Mouse (Mus musculus) heart, postnatal 36 days (tissue): ENCODE data around the gene Zdhhc1. TPM values are rescaled to one million over a fixed set of nuclear protein-coding genes. Genes with fewer than 3 reads are reported as not detected.

ENCODE experiments used
- DNase-seq, 2 experiments: peaks; one replicate each; pipeline ENCODE4 v3.0.0; 2021 to 2022
- intact Hi-C: fragments of 180-260 bp; cut with DNase I; formaldehyde crosslinking; loops from one replicate; pipeline ENCODE4 v1.15.1; 2025
- total RNA-seq, 2 experiments: library from RNA; stranded (reverse); gene quantifications; 2 replicates each; pipeline ENCODE4 v1.2.3; 2021

The Zdhhc1 gene
- total RNA-seq, 2 experiments from 2014 or later: 14.5 to 14.9 TPM

DNA sequence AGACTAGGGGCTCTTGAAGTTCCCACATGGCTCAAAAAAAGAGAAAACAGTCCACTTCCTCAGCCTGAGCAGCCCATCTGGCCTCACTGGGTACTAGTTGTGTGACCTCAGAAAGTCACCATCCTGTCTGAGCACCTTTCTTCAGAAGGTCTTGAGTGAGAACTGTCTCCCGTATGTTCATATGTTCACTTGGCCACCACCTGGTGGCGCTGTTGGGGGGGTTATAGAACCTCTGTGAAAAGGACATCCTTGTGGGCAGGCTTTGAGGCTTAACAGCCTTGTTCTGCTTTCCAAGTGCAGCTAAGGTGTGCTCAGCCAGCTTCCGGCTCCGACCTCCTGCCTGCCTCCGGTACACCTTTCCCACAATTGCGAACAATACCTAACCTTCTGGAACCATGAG is 15.2 kb downstream of the Zdhhc1 start:
- intact Hi-C loops: no loop called here
- DNase-seq: no peak

DNA sequence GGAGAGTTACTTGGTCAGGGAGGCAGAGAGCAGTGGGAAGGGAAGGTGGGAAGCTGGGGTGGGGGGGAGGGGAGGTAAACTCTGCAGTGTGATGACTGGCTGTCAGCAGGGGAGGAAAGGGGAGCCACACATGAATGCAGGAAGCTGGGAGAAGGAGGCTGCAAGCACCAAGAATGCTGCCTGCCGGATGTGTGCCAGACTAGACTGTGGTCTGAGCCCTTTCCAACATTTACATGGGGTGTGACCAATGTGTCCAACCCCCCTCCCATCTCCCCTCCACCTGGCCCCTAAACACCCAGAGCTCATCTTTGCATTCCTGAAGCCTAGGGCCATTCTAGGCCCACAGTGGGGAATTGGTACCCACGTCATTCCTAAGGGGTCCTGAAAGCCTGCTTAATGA is 15.7 kb downstream of the Zdhhc1 start:
- DNase-seq: no peak
- intact Hi-C loops: no loop called here

DNA sequence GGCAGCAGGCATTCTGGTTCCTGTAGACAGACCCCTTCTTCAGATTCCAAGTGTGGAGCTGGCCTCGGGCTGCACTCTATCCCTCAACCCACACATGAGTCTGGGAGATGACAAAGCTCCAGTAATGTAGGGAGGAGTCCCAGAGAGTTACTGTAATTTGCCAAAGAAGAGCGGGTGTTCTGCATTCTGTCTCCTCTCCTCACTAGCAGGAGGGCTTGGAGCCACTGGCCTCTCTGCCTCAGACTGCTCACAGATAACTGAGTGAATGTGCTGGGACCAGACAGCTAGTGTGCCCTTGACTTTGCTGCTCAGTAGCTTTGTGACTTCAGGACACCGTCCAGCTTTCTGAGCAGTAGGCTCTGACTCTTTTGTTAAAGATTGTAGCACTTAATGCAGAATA is 18.9 kb downstream of the Zdhhc1 start:
- intact Hi-C loops: loop anchor here (2.0 kb wide), 1 partner anchor 25 kb away; no protein-coding TSS in a partner anchor
- no peak for DNase-seq

DNA sequence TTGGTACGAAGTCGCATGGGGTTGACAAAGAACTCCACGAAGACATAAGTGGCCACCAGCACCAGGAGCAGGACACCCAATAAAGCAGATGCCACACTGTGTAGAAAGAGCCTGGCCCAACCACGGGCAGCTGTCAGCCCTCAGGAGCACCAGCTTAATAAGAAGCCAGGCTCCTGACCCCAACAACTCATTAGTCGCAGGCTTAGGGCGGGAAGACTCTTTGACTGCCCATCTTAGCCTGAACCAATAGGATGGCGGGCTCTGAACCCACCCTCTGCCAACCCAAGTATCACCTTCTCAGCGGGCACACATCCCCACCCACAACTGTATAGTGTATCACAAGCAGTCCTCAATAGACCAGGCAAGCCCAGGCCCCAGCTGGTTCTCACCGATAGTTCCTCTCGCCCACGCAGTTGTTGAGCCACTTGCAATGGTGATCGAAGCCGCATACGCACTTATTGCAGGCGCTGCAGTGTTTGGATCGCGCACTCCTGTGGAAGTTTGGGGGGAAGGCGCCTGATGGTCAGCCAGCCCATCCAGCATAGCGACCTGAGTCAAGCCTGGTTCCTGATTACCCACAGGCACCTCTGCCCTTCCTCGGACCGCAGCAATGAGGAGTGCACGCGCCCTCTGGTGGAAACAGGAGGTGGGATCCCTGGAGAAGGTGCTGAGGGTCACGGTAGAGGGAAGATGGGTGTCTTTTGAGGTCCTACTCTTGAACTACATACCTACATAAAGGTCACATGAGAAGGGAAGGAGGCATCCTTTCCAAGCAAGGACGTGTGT is 19.9 kb downstream of the Zdhhc1 start:
- intact Hi-C loops: loop anchor here (2.0 kb wide), 1 partner anchor 24 kb away; no protein-coding TSS in a partner anchor
- peak; percentile 71 to 76 for DNase-seq

DNA sequence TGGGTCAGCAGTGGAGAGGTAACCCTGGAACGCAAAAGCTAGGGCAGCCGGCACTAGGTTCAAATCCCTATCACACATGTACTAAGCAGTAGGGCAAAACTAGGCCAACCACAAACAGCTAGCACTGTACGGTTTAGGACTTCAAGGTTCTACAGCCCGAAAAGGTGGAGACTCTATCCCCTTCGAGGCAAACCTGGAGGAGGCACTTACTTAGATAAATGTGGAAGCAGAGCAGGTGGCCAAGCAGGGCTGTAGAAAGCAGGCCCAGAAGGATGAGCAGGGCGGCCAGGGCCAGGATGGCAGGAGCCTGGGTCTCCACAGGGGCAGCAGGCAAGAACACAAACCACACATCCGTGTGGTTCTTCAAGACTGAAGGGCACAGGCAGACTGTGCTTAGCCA is 20.5 kb downstream of the Zdhhc1 start:
- intact Hi-C loops: loop anchor here (2.0 kb wide), 1 partner anchor 23 kb away; no protein-coding TSS in a partner anchor
- DNase-seq: no peak

DNA sequence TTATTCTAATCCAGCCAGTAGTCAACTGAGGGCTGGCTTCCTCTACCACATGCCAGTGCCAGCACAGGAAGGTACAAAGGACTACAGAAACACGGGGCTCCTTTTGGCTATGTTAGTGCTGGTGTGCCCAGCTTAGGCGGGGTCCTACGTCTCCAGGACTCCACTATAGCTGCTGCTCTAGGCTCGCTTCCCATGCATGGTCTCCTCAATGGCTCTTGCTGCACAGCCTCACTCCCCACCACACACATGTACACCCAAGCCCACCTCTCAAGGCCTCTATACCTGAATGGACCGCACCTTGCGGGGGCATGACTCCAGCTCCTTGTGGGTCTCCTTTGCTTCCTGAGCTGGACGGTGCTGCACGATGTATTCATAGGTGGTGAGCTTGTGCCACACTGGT is 21.0 kb downstream of the Zdhhc1 start:
- intact Hi-C loops: loop anchor here (2.0 kb wide), 2 partner anchors 23 to 117 kb away; no protein-coding TSS in a partner anchor
- DNase-seq: no peak

DNA sequence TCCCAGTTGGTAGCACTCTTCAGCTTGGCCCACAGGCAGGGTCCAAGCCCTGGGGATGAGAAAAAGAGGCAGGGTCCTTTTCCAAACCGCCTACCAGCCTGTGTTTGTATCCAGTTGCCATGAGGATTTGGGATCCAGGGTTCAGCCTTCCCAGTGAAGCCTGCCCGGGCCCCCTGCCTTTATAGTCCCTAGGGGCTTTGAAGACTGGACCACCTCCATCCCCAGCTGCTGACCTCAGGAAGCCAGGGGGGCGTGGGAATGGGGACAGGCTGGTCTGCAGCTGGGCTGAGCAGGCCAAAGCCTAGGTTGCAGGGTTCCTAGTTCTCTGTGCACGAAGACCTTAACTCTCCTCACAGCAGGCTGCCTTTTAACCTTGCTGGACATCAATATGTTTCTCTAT is 21.4 kb downstream of the Zdhhc1 start:
- DNase-seq: peak; percentile 66 to 67
- intact Hi-C loops: loop anchor here (2.0 kb wide), 1 partner anchor 116 kb away; no protein-coding TSS in a partner anchor

DNA sequence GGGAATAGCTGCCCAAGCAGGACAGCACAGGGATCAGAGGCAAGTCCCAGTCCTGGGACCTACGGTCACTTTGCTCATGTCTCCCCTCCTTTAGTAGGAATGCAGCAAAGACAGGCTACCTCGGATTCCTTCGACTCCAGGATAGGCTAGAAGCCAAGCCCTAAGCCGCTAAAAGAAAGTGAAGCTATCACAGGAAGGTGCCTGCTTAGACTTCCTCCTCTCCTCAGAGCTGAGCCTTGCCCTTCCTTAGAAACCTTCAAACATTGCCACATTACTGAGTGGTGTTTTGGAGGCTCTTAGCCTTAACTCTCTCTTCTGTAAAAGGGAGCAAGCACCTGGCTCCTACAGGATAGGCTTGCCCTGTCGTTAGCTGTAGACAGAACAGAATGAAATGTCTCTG is 22.0 kb downstream of the Zdhhc1 start:
- intact Hi-C loops: loop anchor here (2.0 kb wide), 1 partner anchor 116 kb away; no protein-coding TSS in a partner anchor
- no peak for DNase-seq

DNA sequence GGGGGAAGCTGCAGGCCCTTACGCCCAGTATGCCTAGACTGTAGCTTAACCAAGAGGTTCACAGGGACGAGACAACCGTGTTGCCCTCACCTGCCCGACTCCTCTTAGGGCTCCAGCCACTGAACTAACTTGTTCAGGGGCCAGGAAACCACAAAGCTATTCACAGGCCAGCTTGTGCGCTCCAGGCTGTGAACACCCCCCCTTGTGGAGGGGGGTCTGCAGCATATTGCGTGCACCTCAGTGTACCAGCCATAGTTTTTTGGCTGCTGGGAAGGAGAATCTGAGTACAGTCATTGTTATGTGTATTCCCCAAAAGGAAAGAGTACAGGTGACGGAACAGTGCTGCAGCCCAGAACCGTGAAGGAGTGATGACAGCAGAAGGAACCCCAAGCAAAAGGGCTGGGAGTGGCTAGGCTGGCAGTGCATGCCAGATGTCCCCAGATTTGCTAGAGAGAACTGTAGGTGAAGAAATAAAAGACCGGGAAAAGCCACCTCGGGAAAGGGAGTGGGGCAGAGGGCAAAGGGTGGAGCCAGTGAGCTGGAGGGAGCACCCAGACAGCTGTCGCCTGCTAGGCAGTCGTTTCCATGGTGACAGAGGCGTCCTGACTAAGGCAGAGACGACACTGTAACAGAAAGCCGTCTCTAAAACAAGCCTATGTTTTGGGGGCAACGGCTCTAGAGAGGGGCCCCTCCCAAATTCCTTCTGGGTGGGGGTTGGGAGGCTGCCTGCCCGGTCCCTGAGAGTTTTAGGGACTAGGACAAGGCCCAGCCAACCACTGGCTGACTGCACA is 22.7 kb downstream of the Zdhhc1 start:
- DNase-seq: peak; percentile 55 to 63
- intact Hi-C loops: loop anchor here (2.0 kb wide), 2 partner anchors 61 to 115 kb away; partner anchors contain the start of genes Kctd19 and Lrrc36

DNA sequence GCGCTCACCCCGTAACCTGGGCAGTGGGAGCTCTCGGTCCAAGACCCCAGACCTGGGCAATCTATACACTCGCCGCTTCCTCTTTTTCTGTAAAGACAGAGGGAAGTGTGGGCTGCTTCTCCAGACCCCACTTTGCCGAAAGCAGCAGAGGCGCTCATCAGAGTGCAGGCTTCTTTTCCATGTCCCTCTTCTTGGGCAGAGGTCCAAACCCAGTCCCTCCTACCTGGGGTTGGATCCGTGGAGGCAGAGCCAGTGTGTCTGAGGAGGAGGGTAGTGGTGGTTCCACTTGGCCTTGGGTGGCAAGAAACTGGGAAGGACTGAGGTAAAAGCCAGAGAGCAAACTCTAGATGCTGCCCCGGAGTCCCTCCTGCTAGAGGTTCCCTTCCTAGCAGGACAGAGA is 23.7 kb downstream of the Zdhhc1 start:
- DNase-seq: no peak
- intact Hi-C loops: loop anchor here (2.0 kb wide), 1 partner anchor 60 kb away; the partner anchor contains the start of genes Kctd19 and Lrrc36

DNA sequence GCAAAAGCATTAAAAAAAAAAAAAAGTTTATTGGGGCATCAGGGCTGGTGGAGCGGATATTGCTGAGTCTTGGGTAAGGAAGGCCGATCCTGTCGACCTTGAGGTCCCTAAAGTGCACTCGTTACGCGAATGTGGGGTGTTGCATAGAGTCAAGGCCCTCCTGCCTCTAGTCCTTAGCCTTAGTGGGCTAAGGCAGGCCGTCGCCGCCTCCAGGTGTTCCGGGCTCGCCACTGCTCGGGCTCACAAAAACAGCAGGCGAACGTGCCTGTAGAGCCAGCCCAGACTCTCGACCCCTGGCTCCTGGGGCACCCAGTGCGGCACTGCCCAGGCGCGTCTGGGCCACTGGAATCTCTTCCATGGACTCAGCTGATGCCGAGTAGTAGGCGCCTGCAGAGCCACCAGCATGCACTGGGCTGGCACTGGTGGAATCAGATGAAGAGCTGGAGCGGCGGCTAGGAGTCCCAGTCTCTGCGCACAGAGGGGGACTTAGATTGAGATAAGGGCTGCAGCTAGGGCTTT is 24.2 kb downstream of the Zdhhc1 start:
- intact Hi-C loops: loop anchor here (2.0 kb wide), 1 partner anchor 60 kb away; the partner anchor contains the start of genes Kctd19 and Lrrc36
- DNase-seq: no peak

DNA sequence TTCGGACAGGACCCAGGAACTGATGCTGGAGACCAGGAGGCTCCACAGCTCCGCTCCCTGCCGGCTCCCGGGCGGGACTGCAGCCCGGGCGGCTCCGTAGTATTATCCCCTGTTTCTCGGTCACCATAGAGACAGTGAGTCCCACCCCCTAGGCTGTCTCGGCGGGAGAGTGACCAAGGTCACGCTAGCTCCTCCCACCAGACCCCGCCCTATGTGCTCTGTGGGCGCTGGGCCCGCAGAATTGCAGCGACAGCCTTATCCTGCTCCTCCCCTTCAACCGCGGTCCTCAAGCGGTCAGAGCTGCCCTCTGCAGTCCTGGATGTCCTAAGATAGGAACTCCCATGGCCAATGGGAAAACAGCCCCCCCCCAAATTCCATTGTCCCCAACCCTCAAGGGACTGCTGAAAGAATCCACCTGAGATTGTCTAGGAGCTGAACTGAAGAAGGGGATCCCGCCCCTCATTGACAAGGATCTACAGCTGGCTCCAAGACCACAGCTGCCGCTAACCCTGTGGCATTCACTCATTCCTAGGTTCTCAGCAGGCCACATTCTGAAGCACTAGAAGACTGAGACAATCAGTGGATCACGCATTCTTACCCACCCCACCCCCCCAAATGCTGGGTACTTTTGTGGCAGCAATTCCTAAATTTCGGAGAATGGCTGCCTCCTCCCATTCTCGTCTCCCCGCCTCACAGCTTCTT is 25.2 kb downstream of the Zdhhc1 start, which contains the start of gene Tppp3:
Gene Tppp3 (minus strand): TSS at position 213 of the 702 bp plus-strand sequence.
- DNase-seq: peak; percentile 96 to 97
- intact Hi-C loops: loop anchor here (2.0 kb wide), 1 partner anchor 59 kb away; the partner anchor contains the start of genes Kctd19 and Lrrc36

DNA sequence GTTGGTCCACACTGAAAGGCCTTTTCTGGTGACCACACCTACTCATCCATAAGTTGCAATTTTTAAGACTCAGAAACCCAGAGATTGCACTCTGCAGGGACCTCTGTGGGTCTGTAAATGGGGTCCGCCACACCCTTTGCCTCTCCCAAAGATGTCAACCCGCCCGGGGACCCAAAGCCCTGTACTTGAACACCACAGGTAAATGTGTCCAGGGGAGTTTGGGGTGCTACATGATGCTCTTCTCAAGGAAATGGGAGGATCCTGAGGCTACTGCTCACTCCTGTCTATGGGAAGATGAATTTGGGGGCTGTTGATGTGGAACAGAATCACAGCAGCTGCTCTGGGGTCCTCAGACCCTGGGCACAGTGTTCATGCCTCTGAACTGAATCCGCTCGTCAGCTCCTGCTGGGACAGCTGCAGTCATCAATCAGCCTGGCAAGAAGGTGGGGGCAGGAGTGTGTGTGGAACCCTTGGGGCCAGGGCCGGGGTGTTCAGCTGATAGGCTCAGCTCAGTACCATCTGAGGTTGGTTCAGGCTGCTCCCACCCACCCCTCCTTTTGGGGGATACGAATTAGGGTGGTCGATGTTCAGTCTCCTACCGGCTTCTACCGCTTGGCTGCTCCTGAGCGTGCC is 25.9 kb downstream of the Zdhhc1 start:
- intact Hi-C loops: no loop called here
- DNase-seq: peak in 1 of 2 experiments; percentile 61

DNA sequence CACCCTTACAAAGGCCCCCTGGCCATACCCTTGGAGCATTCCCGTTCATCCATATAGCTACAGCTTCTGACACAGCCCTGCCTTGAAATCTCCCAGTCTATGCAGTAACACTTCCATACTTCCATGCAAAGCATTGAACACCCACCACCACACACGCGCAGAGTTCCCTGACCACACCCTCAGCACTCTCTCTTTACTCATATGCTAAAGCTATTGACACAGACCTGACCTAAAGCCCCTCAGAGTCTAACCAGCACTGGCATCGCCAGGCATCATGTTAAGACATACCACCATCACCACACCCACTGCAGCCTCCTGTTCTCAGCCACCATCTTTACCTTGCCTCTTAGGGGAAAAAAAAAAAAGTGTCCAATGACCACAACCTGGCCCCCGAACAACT is 26.4 kb downstream of the Zdhhc1 start:
- no peak for DNase-seq
- intact Hi-C loops: no loop called here

DNA sequence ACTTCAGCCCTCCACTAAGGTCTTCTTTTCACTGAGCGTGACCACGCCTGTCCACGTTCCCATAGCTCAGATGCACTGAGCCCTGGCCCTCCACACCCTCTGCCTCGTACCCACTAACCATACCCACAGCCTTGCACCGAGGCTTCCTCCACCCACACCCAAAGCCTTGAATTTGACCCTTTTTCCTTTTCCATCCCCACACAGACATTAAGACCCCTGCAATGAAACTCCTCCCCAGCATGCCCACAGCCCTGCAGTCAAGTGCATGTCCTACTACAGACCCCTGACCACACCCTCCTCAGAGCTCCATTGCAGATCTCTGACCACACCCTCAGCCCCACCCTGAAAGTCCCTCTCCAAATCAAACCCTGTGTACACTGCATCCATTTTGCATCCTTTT is 26.9 kb downstream of the Zdhhc1 start:
- DNase-seq: no peak
- intact Hi-C loops: no loop called here

DNA sequence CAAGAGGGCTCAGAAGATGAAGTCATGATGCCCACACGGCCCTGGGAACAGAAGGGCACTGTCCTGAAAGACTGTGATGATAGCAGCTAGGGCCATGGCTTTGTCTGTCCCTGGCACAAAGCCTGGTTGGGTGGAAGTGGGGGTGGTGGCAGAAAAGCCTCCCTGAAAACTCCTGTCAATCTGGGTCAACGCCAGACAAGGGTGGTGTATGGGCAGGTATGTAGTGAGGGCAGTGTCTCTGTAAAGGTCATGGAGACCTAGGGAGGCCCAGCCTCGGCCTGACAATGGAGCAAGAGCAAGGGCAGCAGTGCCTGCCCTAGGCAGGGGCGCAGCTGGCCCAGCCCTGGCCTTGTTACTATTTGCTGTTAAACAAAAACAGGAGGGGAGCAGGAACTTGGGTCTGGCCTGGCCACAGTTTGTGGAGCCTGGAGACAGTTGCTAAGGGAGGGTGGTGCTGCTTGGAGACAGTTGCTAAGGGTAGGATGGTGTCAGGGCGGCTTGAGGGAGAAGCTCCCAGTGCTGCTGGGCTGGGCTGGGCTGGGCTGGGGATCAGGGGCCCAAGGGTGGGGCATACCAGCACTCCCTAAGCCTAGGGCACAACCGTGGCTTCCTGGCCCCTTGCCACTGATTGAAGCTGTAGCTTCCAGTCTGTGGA is 27.5 kb downstream of the Zdhhc1 start:
- intact Hi-C loops: no loop called here
- DNase-seq: peak in 1 of 2 experiments; percentile 62

DNA sequence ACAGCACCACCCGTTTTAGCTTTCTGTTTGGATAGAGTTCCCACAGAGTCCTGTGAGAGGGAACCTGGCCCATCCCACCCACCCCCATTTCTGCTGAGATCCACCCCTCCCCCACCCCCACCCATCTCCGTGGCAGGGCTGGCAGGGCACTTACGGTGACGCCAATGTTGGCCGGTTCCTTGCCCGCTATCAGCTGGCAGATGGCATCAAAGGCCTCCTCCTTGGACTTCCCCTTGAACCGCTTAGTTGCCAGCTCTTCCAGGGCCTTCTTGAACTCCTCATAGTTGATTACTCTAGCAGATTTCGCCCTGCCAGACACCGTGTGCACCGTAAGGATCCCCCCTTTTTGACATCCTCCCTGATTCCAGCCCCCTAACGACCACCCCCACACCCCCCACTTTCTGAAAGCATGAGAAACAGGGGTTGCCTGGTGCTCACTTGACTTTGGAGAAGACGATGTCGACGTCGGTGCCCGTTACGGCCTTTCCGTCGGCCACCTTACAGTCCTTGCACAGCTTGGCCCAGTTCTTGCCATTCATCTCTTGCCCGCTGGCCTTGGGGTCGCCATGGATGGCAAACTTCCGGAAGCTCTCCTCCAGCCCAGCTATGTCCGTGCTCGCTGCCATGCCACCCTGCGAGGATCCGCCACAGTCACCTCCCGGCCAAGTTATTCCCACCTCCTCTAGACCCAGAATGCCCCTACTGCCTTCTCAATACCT is 28.5 kb downstream of the Zdhhc1 start:
- intact Hi-C loops: no loop called here

DNA sequence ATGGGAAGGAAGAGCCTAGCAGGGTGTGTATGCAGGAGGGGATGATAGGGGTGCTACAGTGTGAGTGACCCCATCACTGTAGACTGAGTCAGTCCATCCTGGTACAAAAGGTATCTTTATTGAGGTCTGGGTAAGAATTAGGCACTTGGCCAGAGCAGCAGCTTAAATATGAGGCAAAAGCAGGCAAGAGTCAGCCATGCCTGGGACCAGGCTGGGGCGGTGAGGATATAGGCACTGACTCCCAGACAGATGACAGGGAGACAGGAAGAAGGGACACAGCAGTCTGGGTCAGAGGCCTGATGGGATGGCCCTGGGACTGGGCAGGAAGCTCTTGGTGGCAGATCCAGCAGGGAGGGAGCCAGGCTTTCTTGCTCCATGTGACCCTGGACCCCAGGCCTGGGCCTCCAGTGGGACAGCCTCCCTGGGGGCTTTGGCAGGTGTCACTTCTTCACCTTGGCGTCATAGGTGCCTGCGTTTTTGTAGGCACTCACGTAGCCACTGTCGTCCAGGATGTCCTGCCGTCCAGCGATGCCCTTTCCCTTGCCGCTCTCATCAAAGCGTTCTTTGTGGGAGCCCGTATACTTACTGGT is 29.2 kb downstream of the Zdhhc1 start:
- DNase-seq: no peak
- intact Hi-C loops: no loop called here

More for the DNA sequence above, 28.5 kb downstream of the Zdhhc1 start:
- DNase-seq: no peak
